Mouse (Mus musculus) ES-E14 (cell line): ENCODE measurements around the gene Sox5. TPM values are rescaled to one million over a fixed set of nuclear protein-coding genes. Genes with fewer than 3 reads are reported as not detected.
A peak's percentile ranks its signal among the peaks of the same experiment; 100 is the strongest.

Experiments
- DNase-seq: peaks from one replicate; pipeline ENCODE4 v3.0.0-alpha.2; 2013; ENCODE audit warnings: low read depth, low spot score
- H3K27ac ChIP-seq: 2 replicates; pipeline ENCODE4 v1.5.1; 2012; ENCODE audit warnings: low read depth, mild to moderate bottlenecking, low read length, moderate library complexity, mixed read lengths; ENCODE audit not compliant: poor library complexity, insufficient read depth, severe bottlenecking
- H3K36me3 ChIP-seq: 2 replicates; pipeline ENCODE4 v1.6.1; 2012; ENCODE audit warnings: mild to moderate bottlenecking, low read length, moderate library complexity, mixed read lengths; ENCODE audit not compliant: control insufficient read depth, poor library complexity, insufficient read depth, severe bottlenecking
- H3K4me1 ChIP-seq, 2 experiments: fragments of 150-350 bp in 1 of 2; sonication (generic) in 1 of 2; 2 replicates each; pipeline ENCODE4 v1.6.1; 2012; ENCODE audit warnings: low read length in 2 of 2, mild to moderate bottlenecking in 1 of 2, mixed read lengths in 1 of 2; ENCODE audit not compliant: control insufficient read depth in 2 of 2, insufficient read depth in 2 of 2, poor library complexity in 1 of 2
- H3K4me3 ChIP-seq, 2 experiments: fragments of 150-350 bp in 1 of 2; sonication (generic) in 1 of 2; 2 replicates each; pipeline ENCODE4 v1.5.1; 2012; ENCODE audit warnings: low read length in 2 of 2, low read depth in 1 of 2, mild to moderate bottlenecking in 1 of 2, mixed read lengths in 1 of 2; ENCODE audit not compliant: insufficient read depth in 1 of 2, poor library complexity in 1 of 2, severe bottlenecking in 1 of 2
- H3K9ac ChIP-seq: 2 replicates; pipeline ENCODE4 v1.6.1; 2012; ENCODE audit warnings: low read depth, mild to moderate bottlenecking, low read length, mixed read lengths; ENCODE audit not compliant: poor library complexity, insufficient read depth, severe bottlenecking
- H3K9me3 ChIP-seq: fragments of 150-350 bp; sonication (generic); 2 replicates; pipeline ENCODE4 v1.6.1; 2012; ENCODE audit warnings: low read depth, mild to moderate bottlenecking, low read length; ENCODE audit not compliant: control insufficient read depth, insufficient read depth
- CHD2 ChIP-seq: IDR thresholded peaks from 2 replicates; pipeline ENCODE4 v1.6.1; 2014; ENCODE audit warnings: mild to moderate bottlenecking, low read depth, low read length, inconsistent platforms
- HCFC1 ChIP-seq: IDR thresholded peaks from 2 replicates; pipeline ENCODE4 v1.6.1; 2012; ENCODE audit warnings: low read length, inconsistent platforms, borderline replicate concordance; ENCODE audit not compliant: insufficient read depth
- MAFK ChIP-seq: IDR thresholded peaks from 2 replicates; pipeline ENCODE4 v1.6.1; 2014; ENCODE audit warnings: mild to moderate bottlenecking, low read depth, low read length, inconsistent platforms; ENCODE audit not compliant: insufficient read depth
- ZC3H11A ChIP-seq: IDR thresholded peaks from 2 replicates; pipeline ENCODE4 v1.6.1; 2012; ENCODE audit warnings: low read depth, mild to moderate bottlenecking, inconsistent platforms, low read length, borderline replicate concordance
- ZNF384 ChIP-seq: IDR thresholded peaks from 2 replicates; pipeline ENCODE4 v1.6.1; 2012; ENCODE audit warnings: low read depth, low read length, inconsistent platforms
- in situ Hi-C, 2 experiments: fragments of 600-800 bp; cut with MboI; formaldehyde crosslinking; loops; one replicate each; pipeline ENCODE4 v1.15.1; 2025; ENCODE audit warnings: low sequenced_read_pairs in 2 of 2, inconsistent platforms in 1 of 2; ENCODE audit not compliant: unreplicated experiment in 2 of 2
- total RNA-seq: library from RNA; depleted of rRNA; stranded (reverse); fragments of 300-350 nt; gene quantifications from 2 replicates; pipeline ENCODE4 v1.2.3, GENCODE M21; 2012

Gene Sox5
- total RNA-seq, 1 experiment, result 0.36 TPM

DNA sequence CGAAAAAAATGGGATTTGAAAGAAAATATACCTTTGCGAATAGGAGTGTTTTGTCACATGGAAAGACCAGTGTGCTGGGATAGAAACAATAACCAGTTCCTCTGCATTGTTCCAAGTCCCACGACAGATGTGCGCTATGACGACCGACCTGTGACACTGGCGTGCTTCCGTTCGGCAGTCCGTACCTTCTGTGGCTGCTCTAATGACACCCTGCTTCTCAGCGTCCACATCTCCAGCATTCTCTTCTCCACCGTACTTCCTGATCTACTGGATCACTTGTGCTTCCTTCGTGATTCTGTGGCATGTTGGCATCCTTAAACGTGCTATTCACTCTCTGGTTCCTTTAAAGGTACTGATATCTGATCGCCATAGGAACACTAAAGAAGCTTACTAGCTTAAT, 401.6 kb downstream of the Sox5 start:
- Histone ChIP-seq H3K9me3 (no peaks in the 10 kb centered on the region), H3K27ac (no peak overlapping the region), H3K36me3 (no peaks in the 10 kb centered on the region), H3K4me1 (peaks cover 0 to 3% of the 10 kb centered on the region in 2 experiments; a peak in 1 of 4 replicates), H3K9ac (no peak overlapping the region), H3K4me3 (no peak overlapping the region)
- in situ Hi-C loops, result no loop called here
- no peak for TF ChIP-seq CHD2
- TF ChIP-seq HCFC1, result no peak
- TF ChIP-seq MAFK, result no peak
- no peak for TF ChIP-seq ZC3H11A
- TF ChIP-seq ZNF384, result no peak
- DNase-seq, result no peak

- Histone ChIP-seq H3K9me3 (no peaks in the 10 kb centered on the region), H3K4me1 (peaks cover 0 to 9% of the 10 kb centered on the region in 2 experiments; a peak in 1 of 4 replicates), H3K36me3 (no peaks in the 10 kb centered on the region), H3K27ac (no peak overlapping the region), H3K9ac (no peak overlapping the region), H3K4me3 (no peak overlapping the region)
- TF ChIP-seq MAFK (no peak), HCFC1 (no peak), ZNF384 (no peak)
- DNase-seq, result no peak
- in situ Hi-C loops, result no loop called here
These were observed 407.0 kb downstream of the Sox5 start for GRCm38 (mm10) chr6:144374810-144375209.

GRCm38 (mm10) chr6:144370699-144371098, 411.1 kb downstream of the Sox5 start:
- H3K4me1 ChIP-seq, result peaks cover 0 to 6% of the 10 kb centered on the region in 2 experiments; a peak in 1 of 4 replicates
- no peak overlapping the region for H3K4me3 ChIP-seq
- H3K27ac ChIP-seq, result no peak overlapping the region
- in situ Hi-C loops, result no loop called here
- no peak overlapping the region for H3K9ac ChIP-seq
- TF ChIP-seq HCFC1 (no peak), CHD2 (no peak)
- peak; percentile 74 for DNase-seq
- H3K9me3 ChIP-seq, result no peaks in the 10 kb centered on the region
- no peaks in the 10 kb centered on the region for H3K36me3 ChIP-seq

GRCm38 (mm10) chr6:144367626-144368077, 414.1 kb downstream of the Sox5 start:
- no peak for DNase-seq
- no peaks in the 10 kb centered on the region for H3K36me3 ChIP-seq
- H3K9ac ChIP-seq, result no peak overlapping the region
- H3K4me3 ChIP-seq, result no peak overlapping the region
- no peaks in the 10 kb centered on the region for H3K9me3 ChIP-seq
- in situ Hi-C loops, result no loop called here
- H3K4me1 ChIP-seq, result peaks cover 0 to 6% of the 10 kb centered on the region in 2 experiments; a peak in 1 of 4 replicates
- TF ChIP-seq ZC3H11A (no peak), ZNF384 (no peak), HCFC1 (no peak), CHD2 (no peak), MAFK (no peak)
- no peak overlapping the region for H3K27ac ChIP-seq

- no peak for TF ChIP-seq HCFC1
- no peak for TF ChIP-seq ZC3H11A
- no peak for TF ChIP-seq MAFK
- TF ChIP-seq ZNF384, result no peak
- TF ChIP-seq CHD2, result no peak; the same call in 1 of the 2 replicates
- DNase-seq, result peak; percentile 90
- H3K4me3 ChIP-seq, result no peak overlapping the region
These were observed 420.3 kb downstream of the Sox5 start for GRCm38 (mm10) chr6:144361267-144362038.

More at GRCm38 (mm10) chr6:144361267-144362038, 420.3 kb downstream of the Sox5 start:
- no peaks in the 10 kb centered on the region for H3K36me3 ChIP-seq
- no peaks in the 10 kb centered on the region for H3K9me3 ChIP-seq
- in situ Hi-C loops, result no loop called here
- no peak overlapping the region for H3K9ac ChIP-seq
- H3K4me1 ChIP-seq, result peaks cover 2 to 5% of the 10 kb centered on the region in 2 experiments; a peak in 2 of 4 replicates
- peak overlapping the region; percentile 57; the same call in 1 of the 2 replicates for H3K27ac ChIP-seq
